Mouse (Mus musculus) B cell, adult (primary cell): Measurements from ENCODE around the gene Nmt2. TPM values are rescaled to one million over a fixed set of nuclear protein-coding genes. Genes with fewer than 3 reads are reported as not detected.

Source experiments
- total RNA-seq: library from RNA; stranded (reverse); gene quantifications from 4 replicates; pipeline ENCODE4 v1.2.4, GENCODE M21; 2023; ENCODE audit not compliant: inconsistent age

Nmt2 gene
- total RNA-seq: 28.5 to 30.6 TPM (median 29.8 TPM) in 4 replicates

DNA sequence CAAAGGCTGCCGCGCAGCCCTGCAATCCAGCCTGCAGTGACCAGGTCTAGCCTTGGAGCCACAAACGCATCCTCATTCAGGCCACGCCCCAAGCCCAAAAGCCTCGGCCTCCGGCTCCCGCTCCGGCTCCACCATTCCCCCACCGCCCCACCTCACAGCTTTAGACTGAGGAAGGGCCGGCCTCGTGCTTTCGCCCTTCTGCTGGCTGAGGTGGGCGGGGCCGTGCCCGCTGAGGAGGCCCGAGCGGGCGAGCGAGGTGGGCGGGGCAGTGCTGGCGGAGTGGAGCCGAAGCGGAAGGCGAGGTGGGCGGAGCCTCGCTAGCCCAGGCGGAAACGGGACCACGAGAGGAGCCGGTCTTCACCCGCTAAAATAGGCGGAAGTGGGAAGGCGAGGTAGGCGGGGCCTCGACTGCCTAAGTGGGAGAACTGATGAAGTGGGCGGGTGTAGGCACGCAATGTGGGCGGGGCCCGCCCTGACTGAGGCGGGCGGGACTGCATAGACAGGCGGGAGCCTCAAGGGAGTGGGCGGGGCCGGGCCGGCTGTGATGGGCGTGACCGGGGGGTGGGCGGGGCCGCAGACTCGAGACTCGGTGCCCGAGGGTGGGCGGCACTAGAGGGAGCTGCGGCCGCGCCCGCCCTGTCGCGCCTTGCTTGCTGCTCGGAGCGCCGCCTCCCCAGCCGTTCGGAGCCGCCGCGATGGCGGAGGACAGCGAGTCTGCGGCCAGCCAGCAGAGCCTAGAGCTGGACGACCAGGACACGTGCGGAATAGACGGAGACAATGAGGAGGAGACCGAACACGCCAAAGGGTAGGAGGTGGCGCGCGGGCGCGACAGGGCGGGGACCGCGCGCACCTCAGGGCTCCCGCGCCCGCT lies at the start of gene Nmt2:
TSS of gene Nmt2 (plus strand) at position 611 of the 871 bp plus-strand sequence.

DNA sequence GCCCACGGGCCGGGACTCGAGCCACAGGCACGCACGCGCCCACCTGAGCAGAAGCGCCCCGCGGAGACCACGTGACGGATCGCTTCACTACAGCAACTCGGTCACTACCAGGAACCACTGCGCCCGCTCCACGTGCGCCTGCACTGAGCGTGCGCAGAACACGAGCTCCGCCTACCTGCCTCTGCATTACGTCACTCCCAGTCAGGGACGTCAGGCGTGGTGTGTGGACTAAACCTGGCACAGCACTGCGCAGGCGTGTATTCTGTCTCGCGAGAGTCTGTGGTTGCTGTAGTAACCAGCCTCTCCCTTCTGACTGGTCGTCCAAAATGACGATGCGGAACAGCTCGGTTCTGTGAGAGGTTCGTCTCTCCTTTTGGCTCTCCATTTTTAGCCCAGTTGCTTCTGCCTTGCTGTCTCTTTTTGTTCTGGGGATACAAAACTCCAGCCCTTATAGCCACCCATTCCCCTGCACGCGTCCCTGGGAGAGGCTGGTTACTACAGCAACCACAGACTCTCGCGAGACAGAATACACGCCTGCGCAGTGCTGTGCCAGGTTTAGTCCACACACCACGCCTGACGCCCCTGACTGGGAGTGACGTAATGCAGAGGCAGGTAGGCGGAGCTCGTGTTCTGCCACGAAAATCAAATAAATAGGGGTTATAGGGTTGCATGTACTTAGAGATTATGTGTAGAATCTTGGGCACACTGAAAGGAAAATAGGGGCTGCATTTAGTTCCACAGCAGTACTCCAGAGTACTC lies 48.7 kb downstream of the Nmt2 start, which contains the start of gene Rpp38:
TSS of gene Rpp38 (minus strand) at position 160 of the 759 bp plus-strand sequence.

DNA sequence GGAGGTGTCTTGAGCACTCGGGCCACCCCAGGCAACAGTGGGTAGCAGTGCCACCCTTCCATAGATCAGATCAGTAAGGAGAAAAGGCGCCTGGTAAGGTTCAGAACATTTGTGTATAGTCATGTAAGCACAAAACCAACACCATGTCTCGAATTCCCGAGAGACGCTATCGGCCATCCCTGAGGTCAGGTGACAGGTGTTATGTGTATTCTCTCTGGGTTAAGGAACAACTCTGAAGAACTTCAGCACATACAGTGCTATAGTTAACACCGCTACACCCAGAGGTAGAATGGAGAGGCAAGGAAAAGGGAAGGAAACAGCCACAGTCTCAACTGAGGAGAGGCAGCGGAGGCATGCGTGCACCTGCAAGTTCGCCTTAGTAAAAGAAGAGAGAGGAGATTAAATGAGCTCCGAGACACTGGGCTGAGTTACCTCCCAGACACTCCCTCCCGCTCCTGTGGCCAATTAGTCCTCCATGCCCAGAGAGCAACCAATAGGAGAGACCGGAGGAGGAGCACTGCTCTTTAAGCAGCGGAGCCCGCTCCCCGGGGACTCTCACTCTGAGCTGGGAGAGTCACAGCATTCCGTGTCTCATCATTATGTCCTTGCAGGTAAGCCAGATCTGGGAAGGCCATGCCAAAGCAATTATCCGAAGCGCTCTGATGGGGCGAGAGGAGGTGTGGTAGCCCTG lies 51.7 kb downstream of the Nmt2 start, which contains the start of gene Acbd7:
TSS of gene Acbd7 (plus strand) at position 558 of the 691 bp plus-strand sequence.

Other genes starting within 250 kb of the Nmt2 start
- not detected in 4 replicates for gene Fam171a1, start 170.0 kb upstream of the Nmt2 start, total RNA-seq
- gene Rpp38, start 48.4 kb downstream of the Nmt2 start, total RNA-seq: 3.2 to 5.2 TPM (median 4.3 TPM) in 4 replicates
- gene Acbd7, start 52.0 kb downstream of the Nmt2 start, total RNA-seq: not detected in 4 replicates
- not detected in 4 replicates for gene Olah, start 113.0 kb downstream of the Nmt2 start, total RNA-seq
- gene Meig1, start 138.4 kb downstream of the Nmt2 start, total RNA-seq: 1.0 to 3.5 TPM (median 1.6 TPM) in 4 replicates
- gene Dclre1c, start 139.9 kb downstream of the Nmt2 start, total RNA-seq: 60.4 to 82.5 TPM (median 72.7 TPM) in 4 replicates
- 1.5 to 3.0 TPM (median 2.5 TPM) in 4 replicates for gene Suv39h2, start 190.8 kb downstream of the Nmt2 start, total RNA-seq
- gene Gm45902, start 228.6 kb downstream of the Nmt2 start, total RNA-seq: 36.8 to 41.9 TPM (median 37.8 TPM) in 4 replicates
- gene Hspa14, start 228.6 kb downstream of the Nmt2 start, total RNA-seq: 171 to 197 TPM (median 182 TPM) in 4 replicates
- 0.54 to 1.4 TPM (median 0.96 TPM) in 4 replicates for gene Cdnf, start 228.8 kb downstream of the Nmt2 start, total RNA-seq